Mouse (Mus musculus) adrenal gland, adult 18-20 months (tissue): ENCODE data around the gene Stfa2l1. TPM values are rescaled to one million over a fixed set of nuclear protein-coding genes. Genes with fewer than 3 reads are reported as not detected.
"Not testable (repeated sequence)": the region's sequence is repeated elsewhere in the genome, so short reads cannot be mapped to it uniquely, and the experiment has no call there.

Experiments
- DNase-seq, 2 experiments: peaks; one replicate each; pipeline ENCODE4 v3.0.0; 2021 to 2022; ENCODE audit warnings: low spot score in 2 of 2
- long read RNA-seq, 2 experiments: library from polyadenylated mRNA; stranded (forward); transcript quantifications; one replicate each; pipeline ENCODE4 v2.0.0; 2021
- total RNA-seq, 2 experiments: library from RNA; stranded (reverse); gene quantifications; 1 replicate in 1 of 2; 2 replicates in 1 of 2; pipeline ENCODE4 v1.2.3; 2021

Gene Stfa2l1
- not detected for total RNA-seq
- long read RNA-seq, experiment 1 = 0 reads
- long read RNA-seq, experiment 2 = 0 reads

GRCm38 (mm10) chr16:36156402-36156975, at the start of gene Stfa2l1:
Stfa2l1 (plus strand) TSS chr16:36156811.
- DNase-seq = no peak

- not testable (repeated sequence) for DNase-seq
Observed at GRCm38 (mm10) chr16:36111486-36111885, 45.1 kb upstream of the Stfa2l1 start.

GRCm38 (mm10) chr16:36115751-36116150, 40.9 kb upstream of the Stfa2l1 start:
- DNase-seq = not testable (repeated sequence)

- no peak for DNase-seq
Observed at GRCm38 (mm10) chr16:36128092-36128491, 28.5 kb upstream of the Stfa2l1 start.

- no peak for DNase-seq
Observed at GRCm38 (mm10) chr16:36131141-36131540, 25.5 kb upstream of the Stfa2l1 start, which contains the start of gene Csta1. Csta1 (minus strand) TSS chr16:36131241.

- DNase-seq = no peak
Observed at GRCm38 (mm10) chr16:36138201-36138600, 18.4 kb upstream of the Stfa2l1 start.

GRCm38 (mm10) chr16:36167841-36168240, 11.2 kb downstream of the Stfa2l1 start:
- DNase-seq = not testable (repeated sequence)

- no peak for DNase-seq
Observed at GRCm38 (mm10) chr16:36176108-36176507, 19.5 kb downstream of the Stfa2l1 start.

- DNase-seq = no peak
Observed at GRCm38 (mm10) chr16:36179910-36180309, 23.3 kb downstream of the Stfa2l1 start.

GRCm38 (mm10) chr16:36183912-36184311, 27.3 kb downstream of the Stfa2l1 start, which contains the start of gene Gm5483:
Gm5483 (plus strand) TSS chr16:36184212.
- DNase-seq = not testable (repeated sequence)

- no peak for DNase-seq
Observed at GRCm38 (mm10) chr16:36199226-36199625, 42.6 kb downstream of the Stfa2l1 start.

GRCm38 (mm10) chr16:36203846-36204245, 47.2 kb downstream of the Stfa2l1 start:
- no peak for DNase-seq

- DNase-seq = not testable (repeated sequence)
Observed at GRCm38 (mm10) chr16:36205684-36206083, 49.1 kb downstream of the Stfa2l1 start.

GRCm38 (mm10) chr16:36209967-36210453, 53.4 kb downstream of the Stfa2l1 start, which contains the start of gene Gm5416:
Gm5416 (plus strand) TSS chr16:36210403.
- no peak for DNase-seq

Other genes with a start within 250 kb of the Stfa2l1 start
- 10 to 100 TPM; 11.8 to 13.9 TPM for gene Parp9, start 218.3 kb upstream of the Stfa2l1 start, total RNA-seq
- 1 to 10 TPM; 6.8 to 9.8 TPM for gene Dtx3l, start 217.7 kb upstream of the Stfa2l1 start, total RNA-seq
- 100 to 1,000 TPM in 1 of 2 experiments, 10 to 100 TPM in 1; 77.6 to 101 TPM for gene Kpna1, start 178.1 kb upstream of the Stfa2l1 start, total RNA-seq
- gene Wdr5b, start 115.6 kb upstream of the Stfa2l1 start, total RNA-seq = 1 to 10 TPM; 2.8 to 3.9 TPM
- 100 to 1,000 TPM; 165 to 228 TPM for gene Fam162a, start 85.2 kb upstream of the Stfa2l1 start, total RNA-seq
- gene Ccdc58, start 85.1 kb upstream of the Stfa2l1 start, total RNA-seq = 10 to 100 TPM; 27.8 to 39.0 TPM
- gene Csta1, start 25.6 kb upstream of the Stfa2l1 start, total RNA-seq = not detected
- gene Gm5483, start 27.4 kb downstream of the Stfa2l1 start, total RNA-seq = not detected
- not detected for gene Gm5416, start 53.6 kb downstream of the Stfa2l1 start, total RNA-seq
- 1 to 10 TPM in 1 of 2 experiments, not detected in 1; 8.4 TPM for gene 2010005H15Rik, start 64.7 kb downstream of the Stfa2l1 start, total RNA-seq
- not detected for gene Stfa1, start 120.1 kb downstream of the Stfa2l1 start, total RNA-seq
- gene BC117090, start 177.5 kb downstream of the Stfa2l1 start, total RNA-seq = not detected
- gene BC100530, start 210.9 kb downstream of the Stfa2l1 start, total RNA-seq = not detected